Mouse (Mus musculus) brain, embryonic 14.5 days (tissue): ENCODE measurements around the gene Ubqlnl. TPM values are rescaled to one million over a fixed set of nuclear protein-coding genes. Genes with fewer than 3 reads are reported as not detected.

Source experiments
- DNase-seq: peaks from one replicate; pipeline ENCODE4 v3.0.0-alpha.2; 2011; ENCODE audit warnings: low read depth
- CTCF ChIP-seq: fragments of 200-500 bp; IDR thresholded peaks from 2 replicates; pipeline ENCODE4 v1.5.1; 2012; ENCODE audit warnings: inconsistent platforms, mild to moderate bottlenecking, moderate library complexity, borderline replicate concordance; ENCODE audit not compliant: insufficient read depth, insufficient read length; ENCODE audit errors: extremely low read depth
- POLR2A ChIP-seq: fragments of 200-500 bp; IDR thresholded peaks from 2 replicates; pipeline ENCODE4 v1.6.1; 2012; ENCODE audit warnings: mild to moderate bottlenecking, inconsistent platforms, borderline replicate concordance; ENCODE audit not compliant: poor library complexity, insufficient read depth, insufficient read length, severe bottlenecking; ENCODE audit errors: extremely low read depth
- polyA plus RNA-seq: library from polyadenylated mRNA; depleted of rRNA; stranded (reverse); fragments of >200 nt; gene quantifications from 2 replicates; pipeline ENCODE4 v1.2.3, GENCODE M21; 2012; rRNA removed

The Ubqlnl gene
- polyA plus RNA-seq: not detected in 2 replicates

DNA sequence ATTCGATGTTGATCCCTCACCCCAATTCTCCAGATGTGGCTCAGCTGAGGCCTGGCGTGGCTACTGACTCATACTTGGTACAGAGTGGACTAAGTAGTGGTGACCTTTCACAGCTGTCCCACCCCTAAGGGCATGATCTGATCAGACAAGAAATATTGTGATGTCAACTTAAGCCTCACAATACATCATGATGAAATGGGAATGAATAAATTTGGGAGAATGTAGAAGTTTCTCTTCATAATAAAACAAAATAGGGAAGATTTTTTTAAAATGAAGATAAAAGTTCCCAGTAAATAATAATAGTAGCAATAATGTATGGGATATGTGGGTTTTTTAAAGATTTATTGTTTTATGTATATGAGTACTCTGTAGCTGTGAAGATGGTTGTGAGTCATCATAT lies at the start of gene Ubqlnl:
Gene Ubqlnl, minus strand, starts transcription at position 101 of the 400 bp plus-strand sequence.
- no peak for TF ChIP-seq CTCF
- no peak for TF ChIP-seq POLR2A
- no peak for DNase-seq

DNA sequence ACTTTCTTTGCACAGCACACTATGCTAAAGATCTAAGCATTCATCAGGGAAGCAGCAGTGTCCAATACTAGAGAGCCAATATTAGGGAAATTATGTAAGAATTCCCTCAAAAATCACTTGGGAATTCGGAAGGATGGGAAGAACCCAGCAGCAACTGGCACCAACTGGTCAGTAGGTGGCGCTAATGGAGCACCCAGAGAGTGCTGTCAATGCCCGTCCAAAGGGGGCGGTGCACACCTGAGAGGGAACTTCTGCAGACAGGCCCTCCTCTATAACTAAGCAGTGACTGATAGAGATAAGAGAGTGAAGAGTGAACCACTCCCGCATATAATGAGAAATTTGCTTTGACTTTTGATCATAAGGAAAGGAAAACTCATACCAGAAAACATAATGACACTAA lies 49.5 kb upstream of the Ubqlnl start:
- no peak for TF ChIP-seq POLR2A
- peak; percentile 86 for TF ChIP-seq CTCF
- peak; percentile 63 for DNase-seq

DNA sequence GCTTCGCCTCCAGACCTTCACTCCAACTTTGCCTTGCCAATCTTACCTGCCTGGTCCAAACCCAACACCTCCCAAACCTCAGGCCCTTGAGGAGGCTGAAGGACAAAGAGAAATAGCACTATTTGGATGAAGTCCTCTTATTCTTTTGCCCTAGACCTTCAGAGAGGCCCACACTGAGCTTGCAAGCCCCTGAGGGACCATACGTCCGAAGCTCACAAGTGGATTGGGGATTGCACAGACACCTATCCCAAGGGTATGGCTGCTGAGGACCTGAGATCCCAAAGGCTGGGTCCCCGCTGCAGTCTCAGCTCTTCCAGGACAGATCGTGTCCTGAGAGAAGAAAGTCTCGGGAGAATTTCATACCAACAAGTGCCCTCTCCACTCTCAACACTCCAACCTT lies 45.5 kb upstream of the Ubqlnl start, which contains the start of gene Olfr649:
Gene Olfr649, minus strand, starts transcription at position 101 of the 400 bp plus-strand sequence.
- TF ChIP-seq CTCF (no peak), POLR2A (no peak)
- no peak for DNase-seq

DNA sequence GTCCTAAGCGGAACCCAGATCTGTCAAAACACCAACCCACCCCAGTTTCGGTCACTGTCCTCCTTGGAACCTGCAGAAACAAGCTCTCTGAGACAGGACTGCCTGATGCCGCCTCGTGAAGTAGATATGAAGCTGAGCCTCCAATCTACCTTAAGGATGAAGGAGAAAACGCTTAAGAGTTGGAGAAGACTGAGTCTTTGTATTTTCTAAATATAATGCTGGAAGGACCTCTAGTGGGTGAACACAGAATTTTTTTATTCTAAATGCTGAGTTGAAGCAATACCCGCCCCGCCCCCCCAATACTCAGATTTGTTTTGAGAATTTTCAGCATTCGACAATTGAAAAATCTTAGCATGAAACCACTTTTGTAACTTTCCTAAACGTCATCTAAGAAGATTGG lies 40.9 kb upstream of the Ubqlnl start:
- TF ChIP-seq CTCF (no peak), POLR2A (no peak)
- no peak for DNase-seq

DNA sequence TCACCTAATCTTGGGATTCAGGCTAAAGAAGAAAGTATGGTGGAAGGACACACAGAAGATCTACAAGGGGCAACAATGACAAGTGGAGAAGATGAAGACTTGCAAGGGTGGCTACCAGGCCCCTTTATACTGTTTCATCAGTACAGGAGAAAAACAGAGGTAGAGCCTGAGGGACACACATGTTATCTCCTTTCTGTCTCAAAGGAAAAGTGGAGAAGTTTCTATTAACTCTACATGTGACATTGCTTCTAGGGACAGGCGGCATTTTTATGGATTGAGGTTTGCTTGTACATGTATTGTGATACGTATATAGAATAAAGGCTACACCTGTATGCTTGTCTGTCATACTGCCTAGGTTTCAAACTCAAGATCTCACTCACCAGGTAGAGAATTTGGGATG lies 32.9 kb upstream of the Ubqlnl start, which contains the start of gene Olfr648:
Gene Olfr648, minus strand, starts transcription at position 101 of the 400 bp plus-strand sequence.
- DNase-seq: no peak

DNA sequence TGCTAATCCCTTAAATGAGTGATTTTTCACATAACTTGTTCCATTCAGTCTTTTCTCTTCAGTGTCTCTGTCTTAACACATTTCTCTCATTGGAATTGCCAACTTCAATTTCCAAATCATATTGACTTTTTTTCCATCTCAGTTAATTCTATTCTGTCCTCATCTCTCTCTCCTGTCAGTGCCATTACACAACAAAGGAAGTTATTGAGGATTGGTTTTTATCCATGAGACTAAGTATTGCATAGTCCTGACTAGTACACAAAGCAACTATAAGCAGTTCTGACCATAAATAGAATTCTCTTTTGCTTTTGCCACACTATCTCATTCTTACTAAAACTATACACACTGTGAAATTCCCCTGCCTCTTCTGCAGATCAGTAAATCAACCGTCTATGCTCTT lies 28.7 kb upstream of the Ubqlnl start:
- TF ChIP-seq CTCF (no peak), POLR2A (no peak)
- DNase-seq: no peak

More for the DNA sequence above, 32.9 kb upstream of the Ubqlnl start, which contains the start of gene Olfr648:
- no peak for TF ChIP-seq POLR2A
- no peak for TF ChIP-seq CTCF

DNA sequence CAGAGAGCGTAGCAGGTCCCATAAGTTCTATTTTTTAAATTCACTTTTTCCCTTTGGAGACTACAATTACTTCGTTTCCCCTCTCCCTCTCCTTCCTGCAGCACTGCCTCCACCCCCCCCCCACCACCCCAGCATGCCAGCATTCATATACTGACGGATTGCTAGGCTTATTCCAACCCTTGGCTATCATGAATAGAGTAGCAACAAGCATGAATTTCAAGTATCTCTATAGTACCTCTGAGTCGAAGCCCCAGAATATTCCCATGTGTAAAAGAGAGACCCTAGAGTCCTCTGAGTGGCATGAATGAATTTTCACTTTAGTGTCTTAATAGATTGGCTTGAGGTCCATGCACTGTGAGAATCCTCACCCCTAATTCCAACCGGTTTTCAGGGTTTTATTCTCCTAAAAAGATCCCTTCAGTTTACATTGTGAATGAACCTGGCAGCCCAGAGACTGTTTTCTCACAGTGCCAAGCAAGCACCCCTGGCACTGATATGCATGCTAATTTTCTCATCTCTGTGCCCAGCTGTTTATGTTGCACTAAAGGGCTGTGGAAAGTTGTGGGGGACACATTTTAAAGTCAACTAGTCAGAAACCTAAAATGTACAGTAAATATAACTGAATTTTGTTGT lies 28.2 kb upstream of the Ubqlnl start:
- DNase-seq: no peak
- TF ChIP-seq POLR2A: no peak
- TF ChIP-seq CTCF: no peak

DNA sequence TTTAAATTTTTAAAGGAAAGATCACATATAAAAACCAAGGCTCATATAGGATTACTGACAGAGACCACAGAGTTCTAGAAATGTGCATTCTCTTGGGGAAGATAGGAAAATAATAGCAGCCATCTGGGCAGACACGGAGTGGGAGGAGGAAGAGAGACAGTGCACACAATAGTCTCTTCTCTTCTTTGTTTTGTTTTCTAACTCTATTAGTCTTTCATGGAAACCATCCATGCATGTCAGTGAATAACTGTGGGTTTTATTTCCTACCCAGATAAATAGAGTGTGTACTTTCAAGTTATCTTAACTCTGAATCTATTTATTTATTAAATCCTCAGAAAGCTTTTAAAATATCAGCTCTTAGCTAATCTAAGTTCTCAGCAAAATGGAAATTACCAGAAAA lies 24.7 kb upstream of the Ubqlnl start:
- no peak for DNase-seq
- no peak for TF ChIP-seq CTCF
- TF ChIP-seq POLR2A: no peak

DNA sequence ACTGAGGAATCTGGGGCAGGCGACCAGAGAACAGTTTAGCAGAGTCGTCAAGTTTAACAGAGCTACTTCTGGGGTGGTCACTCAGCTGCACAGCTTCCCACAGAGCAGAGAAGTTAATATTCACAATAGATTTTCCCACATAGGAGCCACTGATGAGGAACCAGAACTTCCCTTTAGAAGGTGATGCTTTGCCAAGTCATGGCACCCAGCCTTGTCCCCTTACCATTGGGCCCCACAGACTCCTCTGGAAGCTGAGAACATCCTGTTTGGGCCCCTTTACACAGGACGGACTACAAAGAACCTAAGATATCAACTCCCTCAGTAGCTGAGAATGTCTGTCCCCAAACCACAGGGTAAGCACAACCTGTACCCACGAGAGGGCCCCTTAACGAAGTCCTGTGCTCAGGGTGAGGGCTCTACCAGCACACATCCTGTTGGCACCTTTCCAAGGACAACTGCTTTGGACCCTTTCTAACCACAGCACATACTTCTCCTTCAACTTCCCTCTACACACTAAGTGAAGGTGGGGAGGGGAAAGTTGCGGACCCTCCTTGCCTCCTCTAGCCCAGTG lies 19.4 kb upstream of the Ubqlnl start:
- DNase-seq: no peak
- TF ChIP-seq POLR2A (no peak), CTCF (no peak)

DNA sequence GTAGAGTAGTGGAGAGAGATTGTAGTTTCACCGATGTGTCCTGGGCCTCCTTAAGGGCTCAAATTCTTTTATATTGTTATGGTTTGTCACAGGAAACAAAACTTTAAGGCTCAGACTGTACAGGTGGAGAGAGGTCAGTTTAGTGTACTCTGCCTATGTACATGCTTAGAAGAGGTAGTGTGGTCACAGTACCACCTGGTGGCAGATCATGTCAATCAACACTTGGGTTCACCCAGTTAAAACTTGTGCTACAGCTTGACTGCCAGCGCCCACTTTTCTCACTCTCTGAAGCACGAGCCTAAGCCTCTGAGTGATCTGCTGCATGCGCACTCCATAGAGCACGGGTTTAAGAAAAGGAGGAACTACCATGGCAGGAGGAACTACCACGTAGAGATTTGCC lies 16.7 kb upstream of the Ubqlnl start:
- DNase-seq: no peak
- no peak for TF ChIP-seq CTCF
- no peak for TF ChIP-seq POLR2A

DNA sequence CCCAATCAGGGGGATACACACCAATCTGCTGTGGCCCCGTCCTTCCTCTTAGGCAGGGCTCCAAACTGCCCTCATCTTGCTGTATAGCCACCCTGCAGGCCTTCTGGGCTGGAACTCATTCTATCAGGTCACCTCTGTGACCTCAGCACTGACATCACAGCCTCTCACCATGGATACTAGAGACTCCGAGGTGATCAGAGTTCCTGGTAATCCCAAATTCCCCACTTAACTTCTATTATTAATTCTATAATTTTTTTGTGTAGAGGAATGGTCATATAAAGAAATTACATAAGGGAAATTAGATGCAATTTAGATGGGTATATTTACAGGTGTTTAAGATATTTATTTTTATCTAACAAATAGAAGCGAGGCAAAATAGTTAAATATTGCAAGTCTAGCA lies 7.2 kb downstream of the Ubqlnl start, which contains the start of gene Ubqln3:
Gene Ubqln3, minus strand, starts transcription at position 101 of the 400 bp plus-strand sequence.
- TF ChIP-seq POLR2A: no peak
- no peak for TF ChIP-seq CTCF
- DNase-seq: no peak

DNA sequence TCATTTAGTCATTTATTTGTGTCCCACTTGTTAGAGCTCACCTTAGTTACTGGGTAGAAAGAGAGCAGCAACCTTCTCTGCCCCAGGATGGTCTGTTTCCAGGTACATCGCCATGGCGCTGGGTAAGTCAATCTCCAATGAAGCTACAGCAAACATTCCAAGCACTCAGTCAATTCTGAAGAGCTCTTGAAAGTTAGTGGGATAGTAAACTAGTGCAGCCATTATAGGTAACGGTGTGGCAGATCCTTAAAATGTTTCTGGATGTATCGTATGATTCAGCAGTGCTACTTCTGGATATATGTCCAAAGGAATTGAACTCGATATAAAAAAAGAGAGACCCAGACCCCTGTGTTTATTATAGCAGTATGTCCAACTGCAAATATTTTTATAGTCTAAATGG lies 13.1 kb downstream of the Ubqlnl start, which contains the start of gene Olfr643:
Gene Olfr643, minus strand, starts transcription at position 101 of the 400 bp plus-strand sequence.
- DNase-seq: no peak
- TF ChIP-seq CTCF: no peak
- no peak for TF ChIP-seq POLR2A

DNA sequence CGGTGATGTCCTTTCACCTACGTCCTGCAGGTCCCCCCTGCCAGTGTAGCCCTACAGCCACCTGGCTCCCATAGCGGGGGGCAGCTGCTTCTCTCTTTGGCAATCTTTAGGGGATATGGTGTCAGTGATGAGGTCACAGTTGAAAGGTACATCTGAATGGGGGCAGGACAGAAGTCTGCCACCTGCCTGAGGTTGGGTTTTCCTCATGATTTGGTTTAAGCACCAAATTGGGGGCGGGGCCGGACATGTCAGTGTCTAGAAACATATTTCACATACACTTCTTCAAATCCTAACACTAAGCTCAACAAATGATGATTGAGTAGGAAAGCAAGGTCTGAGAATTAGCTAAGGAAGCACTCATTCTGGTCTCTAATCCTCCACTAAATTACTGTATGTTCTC lies 20.6 kb downstream of the Ubqlnl start, which contains the start of gene Ubqln5:
Gene Ubqln5, minus strand, starts transcription at position 101 of the 400 bp plus-strand sequence.
- no peak for DNase-seq
- TF ChIP-seq POLR2A (no peak), CTCF (no peak)
